Mouse (Mus musculus) kidney, adult 18-20 months (tissue): ENCODE results near the gene Ntrk3.

Experiments used
- DNase-seq: peaks from one replicate; pipeline ENCODE4 v3.0.0; 2021

Ntrk3 gene

DNA sequence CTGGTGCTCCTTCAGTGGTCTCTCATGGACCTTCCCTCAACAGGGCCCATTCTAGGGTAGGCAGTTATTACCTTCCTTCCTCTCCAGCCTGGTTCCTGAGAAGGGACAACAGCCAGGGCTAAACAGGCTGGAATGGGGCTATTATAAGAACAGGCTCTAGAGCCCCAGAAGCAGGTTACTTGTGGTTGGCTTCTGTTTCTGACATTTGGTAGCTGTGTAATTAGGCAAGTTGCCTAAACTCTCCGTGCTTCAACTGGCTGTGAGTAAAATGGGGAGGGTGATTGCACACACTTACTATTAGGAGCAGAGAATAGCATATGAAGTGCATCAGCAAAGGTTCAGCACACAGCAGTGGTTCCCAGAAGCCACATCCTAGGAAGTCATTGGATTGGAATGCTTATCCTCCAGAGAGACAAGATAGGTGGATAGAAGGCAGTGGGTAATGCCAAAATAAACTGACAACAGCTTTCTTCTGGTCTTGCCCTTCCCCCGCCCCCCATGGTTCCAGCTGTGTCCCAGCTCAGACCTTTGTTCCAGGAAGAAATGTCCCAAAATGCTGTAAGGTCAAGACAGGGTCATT is 230.7 kb downstream of the Ntrk3 start:
- DNase-seq = no peak

DNA sequence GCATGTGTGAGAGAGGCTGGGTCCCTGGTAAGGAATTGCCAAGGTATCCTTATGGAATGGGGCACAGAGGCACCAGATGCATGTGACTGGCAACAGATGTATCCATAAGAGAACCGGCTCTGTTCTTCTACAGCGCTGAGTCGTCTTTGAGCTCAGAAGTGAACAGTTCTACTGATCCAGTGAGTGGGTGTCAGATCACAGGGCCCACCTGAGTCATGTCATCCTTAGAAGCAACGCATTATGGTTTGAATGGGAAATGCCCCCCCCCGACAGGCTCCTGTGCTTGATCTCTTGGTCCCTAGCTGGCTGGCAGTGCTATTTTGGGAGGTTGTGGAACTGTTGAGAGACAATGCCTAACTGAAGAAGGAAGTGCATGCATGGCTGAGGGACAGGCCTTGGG is 236.9 kb downstream of the Ntrk3 start:
- DNase-seq = no peak

DNA sequence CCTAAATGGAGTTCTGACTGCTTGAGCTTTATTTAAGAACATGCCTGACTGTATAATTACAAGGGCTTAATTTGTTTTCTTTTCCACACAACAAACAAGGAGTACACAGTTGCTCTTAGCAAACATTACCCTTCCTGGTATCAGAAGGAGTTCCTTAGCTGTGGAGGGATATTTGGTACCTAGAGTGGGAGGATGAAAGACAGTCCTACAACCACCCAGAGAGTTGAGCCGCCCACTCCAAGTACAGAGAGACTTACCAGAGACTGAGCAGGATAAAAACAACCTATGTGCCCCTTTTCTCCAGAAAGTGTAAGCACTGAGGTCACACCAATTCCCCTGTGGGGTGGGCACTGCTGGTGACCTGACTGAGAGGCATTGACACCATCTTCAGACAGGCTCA is 237.8 kb downstream of the Ntrk3 start:
- DNase-seq = no peak

DNA sequence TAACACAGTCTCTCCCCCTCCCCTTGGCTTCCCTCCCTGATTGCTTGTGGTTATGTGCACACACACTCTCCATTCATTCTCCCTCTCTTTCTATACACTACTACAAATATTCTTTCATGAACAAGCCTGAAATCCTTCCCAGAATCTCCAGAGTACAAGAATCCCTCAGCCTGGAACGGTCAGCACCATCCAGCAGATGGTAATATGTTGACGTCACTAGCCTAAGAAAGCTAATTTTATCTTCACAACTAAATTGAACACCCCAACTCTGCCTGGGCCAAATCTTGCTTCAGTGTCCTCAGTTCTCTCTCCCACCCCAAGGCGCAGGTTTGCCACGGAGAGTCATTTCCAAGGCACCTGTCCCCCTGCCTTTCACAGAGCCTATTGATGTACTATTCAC is 239.5 kb downstream of the Ntrk3 start:
- DNase-seq = no peak

DNA sequence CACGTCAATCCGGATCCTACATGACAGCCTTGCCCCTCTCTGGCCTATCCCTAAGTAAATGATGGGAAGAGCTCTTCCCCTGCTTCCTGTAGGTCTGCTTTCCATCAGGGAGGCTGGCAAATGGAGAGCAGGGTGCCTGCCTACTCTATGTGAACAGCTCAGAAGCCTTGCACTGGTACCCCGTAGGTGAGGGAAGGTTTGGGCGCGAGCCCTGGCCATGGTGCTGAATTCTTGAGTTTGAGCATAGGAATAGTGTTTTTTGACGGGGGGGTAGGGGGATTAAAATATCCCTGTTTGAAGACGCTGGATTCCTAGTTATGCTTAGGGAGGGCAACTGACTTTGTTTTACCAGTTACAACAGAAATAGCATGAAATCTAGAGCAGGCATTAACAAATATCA is 240.0 kb downstream of the Ntrk3 start:
- no peak for DNase-seq

DNA sequence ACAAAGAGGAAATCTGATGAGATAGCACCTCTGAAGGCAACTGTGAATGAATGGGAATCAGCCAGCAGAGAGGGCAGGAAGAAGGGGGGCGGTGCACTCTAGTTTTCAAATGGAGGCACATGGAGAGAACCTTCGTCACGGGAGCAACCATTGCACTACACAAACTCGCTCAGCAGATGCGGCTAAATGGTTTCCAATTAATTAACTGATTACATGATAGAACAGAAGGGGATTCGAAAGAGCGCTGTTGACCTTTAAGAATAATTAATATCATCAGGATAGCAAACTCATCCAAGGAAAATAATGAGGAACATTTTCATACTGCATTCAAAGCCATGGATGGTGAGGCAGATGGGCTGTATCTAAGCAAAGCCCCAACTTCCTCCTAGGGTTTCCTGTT is 244.2 kb downstream of the Ntrk3 start:
- DNase-seq = no peak

DNA sequence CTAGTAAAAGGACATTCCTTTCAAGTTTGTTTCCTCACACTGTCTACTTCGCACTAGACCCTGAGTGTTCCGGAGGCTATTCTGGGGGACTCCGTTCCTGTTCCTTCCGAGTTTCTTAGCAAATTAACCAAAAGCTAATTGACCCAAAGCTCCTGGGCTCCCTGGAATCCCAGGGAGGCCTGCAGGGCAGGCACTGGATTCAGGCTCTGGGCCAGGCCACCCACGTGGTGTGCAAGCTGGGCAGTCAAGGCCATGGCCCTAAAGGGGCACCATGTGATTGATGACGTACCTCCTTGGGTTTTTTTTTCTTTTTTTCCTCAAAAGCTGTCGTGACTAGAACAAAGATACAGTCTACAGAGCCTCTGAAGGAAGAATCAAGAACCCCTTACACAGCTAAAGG is 246.6 kb downstream of the Ntrk3 start:
- DNase-seq = peak; percentile 21

DNA sequence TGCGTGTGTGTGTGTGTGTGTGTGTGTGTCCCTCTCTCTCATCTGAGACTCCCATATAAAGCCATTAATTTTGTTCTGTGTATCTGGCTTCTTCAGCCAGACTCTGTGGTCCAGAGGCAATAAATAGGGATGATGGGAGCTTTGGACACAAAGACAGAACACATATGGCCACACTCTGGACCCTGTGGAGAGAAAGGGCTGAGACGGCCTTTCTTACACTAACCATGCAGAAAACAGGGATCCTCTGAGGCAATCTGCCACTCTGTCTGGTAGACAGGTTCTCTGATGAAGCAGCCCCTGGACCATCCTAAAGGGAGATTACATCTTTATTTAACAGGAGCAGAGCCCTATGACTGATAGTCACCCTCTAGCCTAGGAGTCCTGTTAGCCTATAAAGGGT is 253.5 kb downstream of the Ntrk3 start:
- DNase-seq = no peak

DNA sequence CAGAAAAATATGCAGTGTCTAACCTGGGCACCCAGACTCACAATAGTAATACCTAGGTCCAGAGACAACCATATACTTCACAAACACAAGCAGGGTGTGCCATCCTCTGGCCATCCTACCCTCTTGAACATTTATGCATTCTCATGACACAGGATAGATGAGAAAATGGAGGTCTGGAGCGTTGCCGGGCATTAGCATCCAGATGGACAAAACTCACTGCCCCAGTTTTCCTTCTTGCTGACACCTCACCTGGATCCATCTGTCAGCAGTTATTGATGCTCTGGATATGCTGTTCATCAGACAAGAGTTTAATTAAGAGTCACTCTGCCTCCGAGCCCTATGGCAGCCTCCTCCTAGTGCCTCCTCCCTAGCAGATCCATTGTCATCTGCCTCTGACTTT is 254.1 kb downstream of the Ntrk3 start:
- DNase-seq = no peak

DNA sequence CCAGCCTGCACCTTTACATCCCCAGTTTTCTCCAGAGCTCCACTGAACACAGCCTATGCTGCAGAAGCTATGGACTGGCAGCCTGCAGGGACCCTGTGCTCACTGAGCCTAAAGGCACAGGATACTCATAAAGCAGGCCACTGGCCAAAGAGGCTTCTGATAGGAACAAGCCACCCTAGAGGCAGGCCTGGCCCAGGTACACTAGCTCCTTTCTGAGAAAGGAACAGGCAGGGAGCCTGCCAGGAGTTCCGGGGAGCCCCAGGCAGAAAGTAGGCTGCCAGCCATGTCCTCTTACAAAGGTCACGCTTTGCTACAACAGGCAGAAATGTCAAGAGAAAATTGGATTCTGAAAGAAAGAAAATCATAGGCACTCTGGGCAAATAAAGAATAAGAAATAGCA is 254.8 kb downstream of the Ntrk3 start:
- DNase-seq = peak; percentile 30

DNA sequence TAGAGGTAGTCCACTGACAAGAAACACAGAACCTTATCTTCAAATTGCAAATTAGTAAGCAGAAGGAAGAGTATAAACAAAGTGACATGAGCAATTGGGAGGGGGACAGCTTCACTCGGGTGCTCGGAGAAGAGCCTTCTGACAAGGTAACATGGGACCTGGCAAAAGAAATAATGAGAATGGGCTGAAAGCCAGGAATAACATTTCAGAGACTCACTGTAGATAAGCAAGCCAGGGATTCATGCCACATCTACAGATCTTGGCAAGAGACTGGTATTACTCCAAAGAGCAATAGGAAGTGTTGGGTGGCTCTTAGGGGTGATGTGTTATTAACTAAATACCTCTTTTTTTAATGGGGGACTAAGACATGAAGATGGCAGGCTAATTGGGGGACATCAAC is 258.9 kb downstream of the Ntrk3 start:
- DNase-seq = no peak

DNA sequence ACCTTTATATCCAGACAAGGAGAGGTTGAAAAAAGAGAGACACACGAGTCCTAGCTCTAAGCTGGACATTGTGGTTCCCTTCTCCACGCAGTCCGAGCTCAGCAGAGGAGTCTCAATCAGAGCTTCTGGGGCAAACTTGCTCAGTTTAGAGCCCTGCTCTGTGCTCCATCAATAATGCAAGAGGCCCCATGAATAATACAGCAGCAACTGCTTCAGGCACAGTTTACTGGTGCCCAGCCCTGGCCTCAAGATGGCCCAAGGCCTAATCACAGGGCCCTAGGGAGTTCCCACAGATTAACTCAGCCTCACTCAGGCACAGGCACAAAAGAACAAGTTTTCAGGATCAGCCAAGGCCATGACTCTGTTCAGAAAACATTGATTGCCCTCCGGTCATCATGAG is 266.1 kb downstream of the Ntrk3 start:
- no peak for DNase-seq

DNA sequence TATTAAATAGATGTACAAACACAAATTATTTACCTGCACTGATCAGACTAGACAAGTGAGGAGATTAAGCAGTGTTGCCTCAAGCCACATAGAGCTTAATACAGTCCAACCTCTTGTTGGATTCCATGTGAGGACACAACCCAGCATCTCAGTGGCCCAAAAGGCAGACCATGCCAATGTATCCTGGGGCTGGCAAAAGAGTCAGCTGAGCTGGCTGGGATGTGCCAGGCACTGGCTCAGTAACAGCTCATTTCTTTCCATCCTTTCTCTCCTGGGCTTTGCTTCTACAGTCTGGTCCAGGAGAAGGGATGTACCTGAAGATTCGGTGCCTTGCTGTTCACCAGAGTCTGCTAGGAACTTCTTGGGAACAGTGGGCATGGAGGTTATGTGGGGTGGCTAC is 266.5 kb downstream of the Ntrk3 start:
- no peak for DNase-seq

DNA sequence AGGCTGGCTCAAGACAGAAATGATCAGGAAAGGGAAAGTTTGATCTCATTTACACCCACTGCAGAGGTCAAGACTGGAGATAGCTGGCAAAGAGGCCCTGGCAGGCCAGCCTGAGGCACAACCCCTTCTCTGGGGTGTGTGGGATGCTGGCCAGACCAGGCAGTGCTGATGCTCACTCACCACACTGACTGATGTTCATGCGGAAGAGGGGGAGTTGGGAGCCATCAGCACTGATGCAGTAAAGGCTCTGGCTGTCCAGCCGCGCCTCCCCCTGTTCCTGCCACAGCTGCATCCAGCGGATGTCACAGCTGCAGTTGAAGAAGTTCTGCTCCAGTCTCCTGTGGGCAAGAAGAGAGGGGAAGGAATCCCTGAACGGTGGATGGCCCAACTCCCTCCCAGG is 275.2 kb downstream of the Ntrk3 start:
- DNase-seq = no peak

DNA sequence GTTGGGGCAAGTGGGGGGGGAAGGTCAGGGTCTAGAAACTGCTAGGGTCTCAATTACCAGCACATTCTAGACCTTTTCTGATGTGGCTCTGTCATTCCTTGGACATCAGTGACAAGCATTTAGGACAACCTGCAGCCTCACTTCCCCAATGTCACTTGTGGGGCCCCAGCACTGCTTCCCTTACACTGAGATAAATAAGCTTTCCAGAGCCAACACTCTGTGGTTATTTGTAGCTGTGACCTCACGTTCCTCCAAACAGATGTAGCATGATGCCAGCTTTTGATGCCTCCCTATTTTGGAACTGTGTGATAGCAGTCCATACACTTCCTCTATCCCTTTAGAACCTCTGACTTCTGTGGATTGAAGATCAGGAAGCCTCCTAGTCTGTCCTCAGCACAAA is 278.8 kb downstream of the Ntrk3 start:
- no peak for DNase-seq

DNA sequence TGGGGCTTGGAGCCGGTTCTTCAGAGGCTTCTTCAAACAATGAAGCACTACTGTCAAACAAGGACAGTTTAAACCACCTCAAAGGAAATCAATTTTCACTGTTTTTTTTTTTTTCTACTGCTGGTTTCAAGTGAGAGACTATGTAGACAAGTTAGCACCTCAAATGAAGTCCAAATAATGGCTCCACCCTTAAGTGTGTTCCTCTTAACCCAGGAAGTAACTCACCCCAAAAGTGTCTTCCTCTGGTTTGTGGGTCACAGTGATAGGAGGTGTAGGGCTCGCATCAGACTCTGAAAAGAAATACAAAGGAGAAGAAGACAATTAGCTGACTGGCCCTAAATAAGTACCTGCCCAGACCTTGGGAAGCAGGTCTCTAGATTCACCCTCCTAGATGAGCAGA is 286.1 kb downstream of the Ntrk3 start:
- DNase-seq = no peak

DNA sequence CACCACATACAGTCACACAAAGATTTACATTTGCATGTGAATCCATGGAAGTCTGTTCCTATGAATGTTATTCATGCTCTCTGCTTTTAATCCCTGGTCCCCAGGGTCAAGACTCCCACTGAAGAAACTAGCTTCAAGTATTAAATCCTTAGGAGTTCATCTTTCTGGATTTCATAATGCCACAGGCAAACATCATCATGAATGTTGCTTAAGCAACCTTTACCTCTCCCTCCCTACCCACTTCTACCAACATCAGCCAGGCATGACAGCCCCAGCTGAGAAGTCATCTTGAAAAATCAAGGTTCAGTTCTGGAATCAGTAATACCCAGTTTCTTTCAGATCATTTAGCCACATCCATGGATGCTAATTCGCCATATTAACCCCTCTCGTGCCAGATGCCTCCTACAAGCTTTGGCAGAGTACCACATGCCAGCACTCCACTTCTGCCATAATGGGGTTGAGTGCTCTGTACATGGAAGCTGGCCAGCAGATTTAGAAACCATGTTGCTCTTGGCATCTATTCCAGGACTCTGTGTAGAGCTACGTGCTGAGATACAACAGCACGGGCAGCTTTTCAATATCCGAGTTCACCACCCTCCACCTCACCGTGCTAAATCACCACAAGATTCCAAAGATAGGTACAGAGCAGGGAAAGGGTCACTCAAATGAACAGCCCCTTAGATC is 287.8 kb downstream of the Ntrk3 start:
- DNase-seq = no peak

DNA sequence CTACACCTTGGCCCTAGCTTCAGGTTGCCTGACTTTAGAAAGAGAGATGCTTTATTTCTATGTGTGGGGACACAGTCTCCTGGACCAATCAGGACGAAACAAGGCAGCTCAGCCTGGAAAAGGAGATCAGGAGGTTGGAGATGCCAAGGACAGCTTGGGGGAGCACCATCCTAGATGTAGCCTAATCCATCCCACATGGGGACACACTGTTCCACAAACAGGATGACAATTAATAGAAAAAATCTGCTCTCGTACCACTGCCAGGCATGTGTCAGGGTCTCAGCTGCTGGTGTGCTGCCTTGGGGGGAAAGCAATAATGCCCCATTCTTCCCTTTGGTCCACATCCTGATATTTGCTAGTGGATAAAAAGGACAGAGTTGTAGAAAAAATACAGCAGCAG is 289.0 kb downstream of the Ntrk3 start:
- no peak for DNase-seq

DNA sequence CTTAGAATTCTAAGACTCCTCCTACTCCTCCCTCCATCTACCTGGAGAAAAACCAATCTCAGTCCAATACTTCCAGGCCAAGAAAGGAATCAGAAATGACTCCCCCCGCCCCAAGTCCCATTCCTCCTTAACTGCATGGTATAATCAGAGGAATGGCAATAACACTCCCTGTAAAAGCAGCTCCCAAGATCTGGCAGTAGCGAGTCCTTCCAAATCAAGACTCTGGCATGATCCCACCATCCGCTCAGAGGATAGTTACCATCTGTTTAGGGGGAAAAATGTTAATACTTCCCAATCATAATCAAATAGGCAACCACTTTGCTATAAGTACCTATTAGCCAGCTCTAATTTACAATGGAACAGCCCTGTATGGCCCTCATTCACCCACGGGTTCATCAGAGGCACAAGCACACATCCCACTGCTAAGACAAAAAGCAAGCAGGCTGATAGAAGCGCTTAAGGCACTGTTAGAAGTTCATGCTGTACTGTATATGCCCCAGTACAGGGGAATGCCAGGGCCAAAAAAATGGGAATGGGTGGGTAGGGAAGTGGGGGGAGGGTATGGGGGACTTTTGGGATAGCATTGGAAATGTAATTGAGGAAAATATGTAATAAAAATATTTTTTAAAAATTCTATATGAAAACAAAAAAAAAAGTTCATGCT is 294.3 kb downstream of the Ntrk3 start:
- no peak for DNase-seq

DNA sequence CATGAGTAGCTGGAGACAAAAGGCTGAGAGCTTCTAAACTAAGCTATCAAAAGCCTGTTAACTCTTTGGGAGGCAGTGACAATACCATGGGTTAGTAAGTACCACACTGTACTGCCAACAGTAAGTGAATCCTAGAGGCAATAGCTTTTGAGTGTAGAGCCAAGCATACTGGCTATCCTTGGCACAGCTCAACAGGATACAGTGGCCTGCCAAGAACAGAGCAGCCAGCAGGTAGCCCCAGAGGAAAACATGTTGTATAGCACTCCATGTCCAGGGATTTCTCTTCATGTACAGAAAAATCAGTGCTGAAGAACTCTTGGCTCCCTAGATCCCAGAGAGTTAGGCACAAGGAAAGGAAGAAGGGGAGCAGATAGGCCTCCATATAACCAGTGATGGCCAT is 296.1 kb downstream of the Ntrk3 start:
- no peak for DNase-seq

DNA sequence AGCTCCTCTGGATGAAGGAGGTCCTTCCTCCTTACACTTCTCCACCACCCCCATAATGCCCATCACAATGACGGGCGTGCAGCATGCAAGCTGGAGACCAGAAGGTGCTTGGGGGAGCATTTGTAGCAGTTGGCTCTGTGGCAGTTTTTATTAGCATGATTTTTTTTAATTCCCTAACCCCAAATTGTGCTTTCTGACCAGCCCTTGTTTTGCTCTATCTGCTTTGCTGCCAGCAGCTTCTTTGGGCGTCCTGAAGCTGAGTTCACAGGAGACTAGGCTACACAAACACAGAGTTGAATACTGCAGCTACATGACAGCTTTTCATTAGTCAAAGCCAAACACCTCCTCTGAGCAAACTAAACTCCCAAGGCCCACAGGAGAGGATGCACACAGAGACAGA is 296.9 kb downstream of the Ntrk3 start:
- no peak for DNase-seq

DNA sequence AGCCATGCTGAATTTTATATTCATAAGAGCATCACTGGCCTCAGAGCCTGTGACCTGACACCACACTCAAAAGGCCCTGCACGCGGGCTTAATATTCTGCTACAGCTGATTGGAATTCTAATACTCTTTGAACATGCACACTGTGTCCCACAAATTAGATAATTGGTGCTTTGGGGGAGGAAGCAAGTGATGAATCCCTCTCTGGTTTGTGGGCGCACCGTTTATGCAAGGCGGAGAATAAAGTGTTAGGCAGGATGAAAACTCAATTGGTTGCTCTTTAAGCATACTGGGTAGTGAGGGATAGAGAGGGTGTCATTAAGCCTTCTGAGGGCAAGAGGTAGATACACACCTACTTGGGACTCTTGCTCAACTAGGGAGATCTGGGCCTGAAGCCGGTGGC is 297.3 kb downstream of the Ntrk3 start:
- no peak for DNase-seq

DNA sequence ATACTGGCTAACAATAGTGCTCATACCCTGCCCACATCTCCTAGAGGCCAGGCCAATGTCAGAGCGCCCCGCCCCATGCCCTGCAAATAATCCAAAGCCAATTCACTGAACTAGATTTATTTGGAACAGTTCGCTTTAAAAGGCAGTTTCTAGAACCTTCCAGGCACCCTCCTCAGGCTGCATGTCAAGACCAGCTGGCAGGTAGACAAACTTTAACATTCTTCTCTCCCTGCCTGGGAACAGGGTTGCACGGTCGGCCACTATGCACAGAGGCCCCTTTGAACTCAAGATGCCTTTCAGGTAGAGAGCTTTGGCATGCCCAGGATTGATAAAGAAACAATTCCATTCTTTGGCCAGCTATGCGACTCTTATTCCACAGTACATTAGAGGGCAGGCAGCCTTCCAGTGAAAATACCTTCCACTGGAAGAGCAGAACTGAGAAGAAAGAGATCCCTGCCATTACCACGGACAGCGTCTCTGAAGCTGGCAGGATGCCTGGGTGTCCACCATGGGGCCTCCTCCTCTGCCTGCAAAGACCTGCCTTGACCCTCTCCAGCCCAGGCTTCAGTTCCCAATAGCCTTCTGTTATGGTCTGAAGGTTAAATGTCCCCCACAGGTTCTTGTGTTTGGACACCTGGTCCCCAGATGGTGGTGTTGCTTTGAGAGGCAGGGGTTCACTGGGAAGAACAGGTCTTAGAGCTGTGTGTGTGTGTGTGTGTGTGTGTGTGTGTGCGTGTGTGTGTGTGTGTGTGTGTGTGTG is 298.3 kb downstream of the Ntrk3 start:
- no peak for DNase-seq

DNA sequence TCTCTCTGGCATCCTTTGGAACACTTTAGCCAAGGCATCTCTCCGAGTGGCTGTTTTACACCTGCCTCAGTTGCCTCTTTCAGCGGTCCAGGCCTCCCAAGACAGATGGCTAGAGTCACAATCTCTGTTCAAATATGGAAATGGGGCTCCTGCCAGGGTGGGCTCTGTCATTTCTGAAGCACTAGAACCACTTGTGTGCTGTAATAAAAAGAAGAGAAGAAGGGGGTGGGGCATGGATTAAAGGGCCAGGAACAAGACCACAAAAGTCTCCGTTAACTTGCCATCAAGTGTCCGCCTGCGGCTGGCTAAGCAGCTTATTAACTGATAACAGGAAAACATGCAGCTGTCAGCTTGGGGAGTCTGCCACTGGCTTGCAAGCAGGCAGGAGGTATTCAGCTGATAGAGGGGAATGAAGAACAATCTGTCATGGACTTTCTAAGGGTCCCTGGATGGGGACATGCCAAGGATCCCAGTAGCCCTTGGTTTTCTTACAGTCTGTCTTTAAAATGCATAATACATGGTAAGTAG is 304.1 kb downstream of the Ntrk3 start:
- no peak for DNase-seq
